Mouse (Mus musculus) MEL (cell line): Measurements from ENCODE around the gene Ccdc63.

ENCODE experiments used
- CTCF ChIP-seq, 3 experiments: IDR thresholded peaks in 2 of 3; conservative IDR thresholded peaks in 1 of 3; 2 replicates each; pipeline ENCODE4 v1.5.1; 2011 to 2012; ENCODE audit warnings: low read length in 3 of 3, low read depth in 2 of 3, mild to moderate bottlenecking in 2 of 3, improper control_type of control experiment in 1 of 3, inconsistent platforms in 1 of 3, mixed read lengths in 1 of 3, moderate library complexity in 1 of 3; ENCODE audit not compliant: control insufficient read depth in 1 of 3, insufficient read depth in 1 of 3, poor library complexity in 1 of 3, severe bottlenecking in 1 of 3
- ELF1 ChIP-seq: IDR thresholded peaks from 2 replicates; pipeline ENCODE4 v1.6.1; 2014; ENCODE audit warnings: low read depth, mild to moderate bottlenecking, inconsistent platforms, low read length, improper control_type of control experiment, moderate library complexity
- HCFC1 ChIP-seq: IDR thresholded peaks from 2 replicates; pipeline ENCODE4 v1.6.1; 2012; ENCODE audit warnings: low read depth, mild to moderate bottlenecking, inconsistent platforms, low read length, improper control_type of control experiment, moderate library complexity
- KAT2A ChIP-seq: conservative IDR thresholded peaks from 2 replicates; pipeline ENCODE4 v1.6.1; 2012; ENCODE audit warnings: low read depth, low read length, improper control_type of control experiment, inconsistent platforms
- MAZ ChIP-seq: IDR thresholded peaks from 2 replicates; pipeline ENCODE4 v1.6.1; 2012; ENCODE audit warnings: low read depth, mild to moderate bottlenecking, inconsistent platforms, low read length, improper control_type of control experiment
- MXI1 ChIP-seq: IDR thresholded peaks from 2 replicates; pipeline ENCODE4 v1.6.1; 2011; ENCODE audit warnings: mild to moderate bottlenecking, low read depth, low read length, improper control_type of control experiment
- TAL1 ChIP-seq: IDR thresholded peaks from 2 replicates; pipeline ENCODE4 v1.6.1; 2012; ENCODE audit warnings: mild to moderate bottlenecking, inconsistent platforms, low read length, moderate library complexity, mixed read lengths
- TCF12 ChIP-seq: IDR thresholded peaks from 2 replicates; pipeline ENCODE4 v1.6.1; 2014; ENCODE audit warnings: low read depth, mild to moderate bottlenecking, inconsistent platforms, low read length, improper control_type of control experiment, moderate library complexity
- ZMIZ1 ChIP-seq: IDR thresholded peaks from 2 replicates; pipeline ENCODE4 v1.6.1; 2012; ENCODE audit warnings: low read depth, mild to moderate bottlenecking, inconsistent platforms, low read length, improper control_type of control experiment, moderate library complexity
- ZNF384 ChIP-seq: IDR thresholded peaks from 2 replicates; pipeline ENCODE4 v1.6.1; 2012; ENCODE audit warnings: low read depth, mild to moderate bottlenecking, inconsistent platforms, low read length, improper control_type of control experiment

DNA sequence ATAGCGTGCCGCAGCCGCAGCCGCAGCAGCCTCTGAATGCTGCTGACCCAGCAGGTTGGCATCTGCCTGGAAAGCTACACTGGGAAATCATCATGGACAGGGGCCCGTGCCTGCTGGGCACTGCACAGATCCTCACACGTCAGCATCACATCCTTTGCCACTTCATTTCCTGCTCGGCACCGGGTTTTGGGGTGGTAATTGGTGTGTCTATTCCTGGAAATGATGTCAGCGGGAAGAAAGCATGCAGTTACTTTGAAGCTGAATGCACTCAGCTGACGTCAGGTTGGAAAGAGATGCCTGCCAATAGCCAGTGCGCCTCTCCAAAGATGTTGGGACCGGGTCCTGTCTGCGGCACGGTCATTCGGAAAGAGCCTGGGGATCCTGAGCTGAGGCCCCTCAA, 2.9 kb upstream of the Ccdc63 start:
- no peak for TF ChIP-seq HCFC1
- no peak for TF ChIP-seq CTCF (IDR thresholded peaks at IDR 0.05 in 2 of 3, conservative IDR thresholded peaks at IDR 0.05 in 1 of 3; ENCODE audit: control insufficient read depth in 1 of 3, insufficient read depth in 1 of 3, low read depth in 2 of 3, low read length in 3 of 3, poor library complexity in 1 of 3, severe bottlenecking in 1 of 3)
- TF ChIP-seq TAL1, result no peak
- TF ChIP-seq ELF1, result no peak
- no peak for TF ChIP-seq MAZ
- TF ChIP-seq ZMIZ1, result no peak
- TF ChIP-seq KAT2A, result no peak
- TF ChIP-seq ZNF384, result no peak
- TF ChIP-seq TCF12, result no peak
- TF ChIP-seq MXI1, result no peak
